Mouse (Mus musculus): ENCODE results near the gene Nxph3.

The Nxph3 gene

GRCm38 (mm10) chr11:95492256-95492655, 22.1 kb downstream of the Nxph3 start:
- DNase-seq: no peak

GRCm38 (mm10) chr11:95490104-95490503, 24.3 kb downstream of the Nxph3 start:
- DNase-seq: no peak

- no peak for DNase-seq
Measured at GRCm38 (mm10) chr11:95487237-95487636, 27.1 kb downstream of the Nxph3 start.

GRCm38 (mm10) chr11:95485634-95486033, 28.7 kb downstream of the Nxph3 start:
- no peak for DNase-seq

GRCm38 (mm10) chr11:95480662-95481061, 33.7 kb downstream of the Nxph3 start:
- no peak for DNase-seq

GRCm38 (mm10) chr11:95479458-95479857, 34.9 kb downstream of the Nxph3 start:
- DNase-seq: no peak

- DNase-seq: peak; percentile 51 to 66
Measured at GRCm38 (mm10) chr11:95476323-95476722, 38.0 kb downstream of the Nxph3 start.

- DNase-seq: no peak
Measured at GRCm38 (mm10) chr11:95473456-95473855, 40.9 kb downstream of the Nxph3 start.

- no peak for DNase-seq
Measured at GRCm38 (mm10) chr11:95472942-95473341, 41.4 kb downstream of the Nxph3 start.

GRCm38 (mm10) chr11:95467731-95468130, 46.6 kb downstream of the Nxph3 start:
- peak in 1 of 2 experiments; percentile 19 for DNase-seq

GRCm38 (mm10) chr11:95462168-95462567, 52.2 kb downstream of the Nxph3 start:
- DNase-seq: no peak

GRCm38 (mm10) chr11:95460872-95461271, 53.5 kb downstream of the Nxph3 start:
- DNase-seq: no peak

Measured in cerebellum, adult 18-20 months (tissue).